9 mouse cellular contexts compared by ENCODE assay signal in genomic region chr14:121697709-121698619, GRCm38 (mm10).
DNase-seq lines count a peak whose midpoint lies in the region; ATAC-seq and TF ChIP-seq lines count a peak whose summit lies in the region.
"Had no signal": no experiment of that assay in that cellular context is flagged by ENCODE, and none has a peak within 500 bp of the region (broad histone marks: within the 10 kb centered on the region; RNA-seq: fewer than 3 reads in every experiment).

No protein-coding gene starts in this region.

- H3K9ac ChIP-seq in forebrain, embryonic 16.5 days (replicated peaks; ENCODE audit: low read depth, low read length), result peak overlapping the region; percentile 36
- 0 out of 2 replicates have a peak overlapping the region, but pooled peaks have one; percentile 30 for H3K9ac ChIP-seq in liver, postnatal 0 days (replicated peaks)
- H3K9ac ChIP-seq in neural tube, embryonic 14.5 days (replicated peaks; ENCODE audit: low read depth, low read length), result no peak overlapping the region

- DNase-seq in right cerebral cortex, postnatal 10 days (ENCODE audit: low spot score in 2 of 2), result peak; percentile 45 to 54
- no peak for DNase-seq in right cerebral cortex, postnatal 25 days
- DNase-seq in heart, postnatal 25 days (ENCODE audit: low spot score), result peak; percentile 74
- peak; percentile 30 to 82 for DNase-seq in layer of hippocampus, adult 18-20 months (ENCODE audit: low spot score in 2 of 2)
- no peak for DNase-seq in liver, postnatal 0 days
- no peak for DNase-seq in T-cell, adult 2 months (ENCODE audit: low spot score)

- H3K27me3 ChIP-seq in forebrain, embryonic 16.5 days (replicated peaks; ENCODE audit: control insufficient read depth, insufficient read depth, low read length), result no peaks in the 10 kb centered on the region
- no peaks in the 10 kb centered on the region for H3K27me3 ChIP-seq in liver, postnatal 0 days (ENCODE audit: insufficient read depth, low read length)
- H3K27me3 ChIP-seq in neural tube, embryonic 14.5 days (ENCODE audit: control insufficient read depth, insufficient read depth, low read length), result no peaks in the 10 kb centered on the region

- intact Hi-C loops in heart, postnatal 25 days (cut with DNase I), result loop anchor here (2.0 to 5.0 kb wide), 4 partner anchors 36 to 99 kb away; partner anchors contain the start of gene Dock9

- H3K9me3 ChIP-seq in forebrain, embryonic 16.5 days (ENCODE audit: control insufficient read depth, low read length), result no peaks in the 10 kb centered on the region
- H3K9me3 ChIP-seq in liver, postnatal 0 days (ENCODE audit: low read length), result no peaks in the 10 kb centered on the region
- no peaks in the 10 kb centered on the region for H3K9me3 ChIP-seq in neural tube, embryonic 14.5 days (ENCODE audit: control insufficient read depth, low read length)

- H3K27ac ChIP-seq in forebrain, embryonic 16.5 days (ENCODE audit: low read length), result no peak overlapping the region; the same call in 1 of the 2 replicates
- H3K27ac ChIP-seq in liver, postnatal 0 days (ENCODE audit: low read depth), result peak overlapping the region; percentile 59
- H3K27ac ChIP-seq in neural tube, embryonic 14.5 days (ENCODE audit: low read depth, low read length), result 0 out of 2 replicates have a peak overlapping the region, but pooled peaks have one; percentile 24
- H3K27ac ChIP-seq: macrophage had no signal

- no peaks in the 10 kb centered on the region for H3K36me3 ChIP-seq in forebrain, embryonic 16.5 days (ENCODE audit: control insufficient read depth, insufficient read depth)
- H3K36me3 ChIP-seq in liver, postnatal 0 days (replicated peaks; ENCODE audit: insufficient read depth, low read length), result no peaks in the 10 kb centered on the region
- H3K36me3 ChIP-seq in neural tube, embryonic 14.5 days (ENCODE audit: control insufficient read depth, insufficient read depth, low read length), result no peaks in the 10 kb centered on the region

- peak overlapping the region; percentile 40 for H3K4me2 ChIP-seq in forebrain, embryonic 16.5 days (ENCODE audit: low read length)
- peak overlapping the region; percentile 42 for H3K4me2 ChIP-seq in liver, postnatal 0 days (ENCODE audit: low read depth, low read length)
- peak overlapping the region; percentile 45 for H3K4me2 ChIP-seq in neural tube, embryonic 14.5 days (ENCODE audit: low read depth, low read length)

- H3K4me1 ChIP-seq in forebrain, embryonic 16.5 days (replicated peaks; ENCODE audit: control insufficient read depth, insufficient read depth, low read length), result peaks cover 17% of the 10 kb centered on the region
- H3K4me1 ChIP-seq in liver, postnatal 0 days (ENCODE audit: insufficient read depth), result peaks cover 9% of the 10 kb centered on the region; the same call in 1 of the 2 replicates
- H3K4me1 ChIP-seq in neural tube, embryonic 14.5 days (ENCODE audit: control insufficient read depth, insufficient read depth, low read length), result peaks cover 13% of the 10 kb centered on the region; the same call in 1 of the 2 replicates

- peak; percentile 80 for ATAC-seq in forebrain, embryonic 16.5 days
- ATAC-seq in liver, postnatal 0 days, result peak; percentile 62
- peak; percentile 74 for ATAC-seq in neural tube, embryonic 14.5 days (ENCODE audit: low read depth)

- TF ChIP-seq EP300 in liver, postnatal 0 days (IDR thresholded peaks at IDR 0.05; ENCODE audit: low read depth), result no peak

- H3K4me3 ChIP-seq in forebrain, embryonic 16.5 days (replicated peaks; ENCODE audit: low read length), result peak overlapping the region; percentile 23
- peak overlapping the region; percentile 13 for H3K4me3 ChIP-seq in liver, postnatal 0 days (ENCODE audit: low read depth, low read length)
- peak overlapping the region; percentile 11 for H3K4me3 ChIP-seq in neural tube, embryonic 14.5 days (ENCODE audit: low read depth, low read length)

- WGBS in forebrain, embryonic 16.5 days, result 6% methylated on average over 23 of the region's 23 CpGs
- WGBS in liver, postnatal 0 days (ENCODE audit: insufficient replicate concordance), result 12% methylated on average over 23 of the region's 23 CpGs
- 7% methylated on average over 23 of the region's 23 CpGs for WGBS in neural tube, embryonic 14.5 days

- TF ChIP-seq CTCF in liver, postnatal 0 days (IDR thresholded peaks at IDR 0.05; ENCODE audit: low read depth), result no peak

Comparison
In these comparisons a context has a peak if more than half of its experiments do, and no peak if none do; other contexts are left out.
1. DNase-seq: peak in right cerebral cortex, postnatal 10 days (2 of 2), heart, postnatal 25 days (single experiment) and layer of hippocampus, adult 18-20 months (2 of 2); none in right cerebral cortex, postnatal 25 days (single experiment), liver, postnatal 0 days (single experiment) and T-cell, adult 2 months (single experiment).
2. Peak in every context shown above with its lines, with median percentiles within 50 percentile points of each other: ATAC-seq, H3K4me2 ChIP-seq and H3K4me3 ChIP-seq.